ENCODE assay signal across 30 mouse cellular contexts in the genomic region with DNA sequence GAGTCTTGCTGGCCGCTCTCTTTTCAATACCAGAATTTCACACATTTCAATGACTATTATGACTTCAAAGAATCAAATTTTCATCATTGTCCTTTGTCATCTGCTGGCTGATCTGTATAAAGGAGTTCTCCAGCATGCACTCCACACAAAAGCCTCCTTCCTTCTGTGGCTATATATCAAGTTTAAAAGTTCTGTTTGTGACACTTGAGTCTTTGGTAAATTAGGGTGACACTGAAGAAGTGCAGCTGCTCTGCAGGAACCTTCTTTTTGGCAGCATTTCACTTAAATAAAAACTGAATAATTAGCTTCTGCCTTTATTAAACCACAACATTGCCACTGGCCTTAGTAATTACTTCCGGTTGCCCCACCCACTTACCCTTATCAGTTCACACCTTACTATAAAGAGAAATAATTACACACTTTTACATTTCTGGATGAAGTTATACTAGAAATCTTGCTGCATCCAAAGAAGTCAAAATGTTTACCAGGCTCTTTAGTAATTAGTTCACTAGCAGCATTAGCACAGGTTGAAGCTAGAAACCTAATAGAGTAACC.
DNase-seq lines count a peak whose midpoint lies in the region; ATAC-seq and TF ChIP-seq lines count a peak whose summit lies in the region.
"Had no signal": no experiment of that assay in that cellular context is flagged by ENCODE, and none has a peak within 500 bp of the region (broad histone marks: within the 10 kb centered on the region; RNA-seq: fewer than 3 reads in every experiment).

No protein-coding gene starts in this region.

- no peak for TF ChIP-seq EP300 in liver, postnatal 0 days (IDR thresholded peaks at IDR 0.05; ENCODE audit: low read depth)

- no peaks in the 10 kb centered on the region for H3K4me1 ChIP-seq in kidney, postnatal 0 days (replicated peaks; ENCODE audit: insufficient read depth, low read length)
- H3K4me1 ChIP-seq in liver, postnatal 0 days (ENCODE audit: insufficient read depth), result no peaks in the 10 kb centered on the region
- H3K4me1 ChIP-seq: embryonic facial prominence, embryonic 12.5 days; hindbrain, embryonic 12.5 days; neural tube, embryonic 13.5 days had no signal

- peak; percentile 66 for DNase-seq in kidney, postnatal 0 days (ENCODE audit: low spot score)
- DNase-seq in kidney, postnatal 25 days, result no peak
- DNase-seq in 416B (ENCODE audit: low read depth), result peak; percentile 23
- peak; percentile 36 for DNase-seq in MEL-GATA-1-ER (ENCODE audit: extremely low read depth, low read depth)
- no peak for DNase-seq in liver, postnatal 0 days
- no peak for DNase-seq in adrenal gland, adult 8-10 months
- DNase-seq: adrenal gland, postnatal 10 days; cerebellum, adult 11 months; cerebellum, adult 9-10 months; cerebellum, postnatal 36 days; gastrocnemius, adult 2 months; gastrocnemius, postnatal 36 days; heart, adult 18-20 months; heart, postnatal 36 days; layer of hippocampus, postnatal 36 days; liver; right cerebral cortex, postnatal 4 days; thymus, adult 2 months; thymus, postnatal 36 days had no signal

- H3K4me3 ChIP-seq in kidney, postnatal 0 days (replicated peaks; ENCODE audit: low read depth, low read length), result no peak overlapping the region
- H3K4me3 ChIP-seq in liver, postnatal 0 days (ENCODE audit: low read depth, low read length), result no peak overlapping the region
- H3K4me3 ChIP-seq: embryonic facial prominence, embryonic 12.5 days; forebrain, embryonic 10.5 days; gastrocnemius, adult 2 months; hindbrain, embryonic 12.5 days; liver, embryonic 15.5 days; midbrain, embryonic 12.5 days; neural tube, embryonic 13.5 days had no signal

- H3K36me3 ChIP-seq in kidney, postnatal 0 days (ENCODE audit: insufficient read depth, low read length), result no peaks in the 10 kb centered on the region
- peaks cover 4% of the 10 kb centered on the region; the same call in 1 of the 2 replicates for H3K36me3 ChIP-seq in liver, postnatal 0 days (replicated peaks; ENCODE audit: insufficient read depth, low read length)
- H3K36me3 ChIP-seq: embryonic facial prominence, embryonic 12.5 days; hindbrain, embryonic 12.5 days; liver, embryonic 15.5 days had no signal

- WGBS in kidney, postnatal 0 days, result 58% methylated on average over 2 of the region's 2 CpGs
- 69% methylated on average over 2 of the region's 2 CpGs for WGBS in liver, postnatal 0 days (ENCODE audit: insufficient replicate concordance)

- no peak overlapping the region for H3K4me2 ChIP-seq in kidney, postnatal 0 days (ENCODE audit: low read length)
- no peak overlapping the region for H3K4me2 ChIP-seq in liver, postnatal 0 days (ENCODE audit: low read depth, low read length)
- H3K4me2 ChIP-seq: embryonic facial prominence, embryonic 12.5 days; heart, embryonic 11.5 days; hindbrain, embryonic 12.5 days; liver, embryonic 15.5 days; midbrain, embryonic 12.5 days; neural tube, embryonic 13.5 days had no signal

- no peak overlapping the region for H3K27ac ChIP-seq in kidney, postnatal 0 days
- H3K27ac ChIP-seq in liver, postnatal 0 days (ENCODE audit: low read depth), result no peak overlapping the region
- H3K27ac ChIP-seq: embryonic facial prominence, embryonic 12.5 days; forebrain, embryonic 10.5 days; gastrocnemius, adult 2 months; hindbrain, embryonic 12.5 days; liver, embryonic 15.5 days; midbrain, embryonic 12.5 days; neural tube, embryonic 13.5 days had no signal

- H3K9me3 ChIP-seq in kidney, postnatal 0 days (replicated peaks; ENCODE audit: low read length), result no peaks in the 10 kb centered on the region
- H3K9me3 ChIP-seq in liver, postnatal 0 days (ENCODE audit: low read length), result no peaks in the 10 kb centered on the region
- H3K9me3 ChIP-seq: embryonic facial prominence, embryonic 12.5 days; forebrain, embryonic 10.5 days; hindbrain, embryonic 12.5 days; liver, embryonic 15.5 days; midbrain, embryonic 12.5 days; neural tube, embryonic 13.5 days had no signal

- ATAC-seq in kidney, postnatal 0 days (replicated peaks; ENCODE audit: low FRiP score, low read depth), result no peak
- peak; percentile 55 for ATAC-seq in megakaryocyte progenitor cell, adult 5-6 weeks (replicated peaks; ENCODE audit: poor library complexity)
- ATAC-seq in liver, postnatal 0 days, result no peak
- ATAC-seq: CD4-positive, CD25-positive, alpha-beta regulatory T cell, adult 4 months; forebrain, embryonic 16.5 days; intestine, embryonic 16.5 days had no signal

- no peak for TF ChIP-seq CTCF in kidney, postnatal 0 days (IDR thresholded peaks at IDR 0.05; ENCODE audit: low read depth)
- TF ChIP-seq CTCF in liver, postnatal 0 days (IDR thresholded peaks at IDR 0.05; ENCODE audit: low read depth), result no peak

- no peaks in the 10 kb centered on the region for H3K27me3 ChIP-seq in kidney, postnatal 0 days (ENCODE audit: insufficient read depth, low read length)
- H3K27me3 ChIP-seq in liver, postnatal 0 days (ENCODE audit: insufficient read depth, low read length), result no peaks in the 10 kb centered on the region
- H3K27me3 ChIP-seq: embryonic facial prominence, embryonic 12.5 days; hindbrain, embryonic 12.5 days; liver, embryonic 15.5 days; midbrain, embryonic 12.5 days; neural tube, embryonic 13.5 days had no signal

- H3K9ac ChIP-seq in kidney, postnatal 0 days (ENCODE audit: low read depth, low read length), result no peak overlapping the region
- H3K9ac ChIP-seq in liver, postnatal 0 days (replicated peaks), result no peak overlapping the region
- H3K9ac ChIP-seq: embryonic facial prominence, embryonic 12.5 days; hindbrain, embryonic 12.5 days; liver, embryonic 15.5 days; midbrain, embryonic 12.5 days; neural tube, embryonic 13.5 days had no signal

Comparison
In these comparisons a context has a peak if more than half of its experiments do, and no peak if none do; other contexts are left out.
1. DNase-seq: peak in kidney, postnatal 0 days (single experiment), 416B (single experiment) and MEL-GATA-1-ER (single experiment); none in kidney, postnatal 25 days (0 of 2), liver, postnatal 0 days (single experiment) and adrenal gland, adult 8-10 months (single experiment).